Mouse (Mus musculus): ENCODE results near the gene Gm26558. TPM values are rescaled to one million over a fixed set of nuclear protein-coding genes. Genes with fewer than 3 reads are reported as not detected.

Gene Gm26558
- total and polyA plus RNA-seq, 2 experiments from 2014 or later, result 1.7 to 8.2 TPM

- H3K27ac ChIP-seq (ENCODE audit: low read depth), result no peak overlapping the region
- H3K27me3 ChIP-seq (ENCODE audit: control insufficient read depth, insufficient read depth, low read length), result no peaks in the 10 kb centered on the region
- TF ChIP-seq CTCF (IDR thresholded peaks at IDR 0.05; ENCODE audit: low read depth) (peak; percentile 45), EP300 (IDR thresholded peaks at IDR 0.05; ENCODE audit: low read depth) (no peak)
- H3K36me3 ChIP-seq (replicated peaks; ENCODE audit: control insufficient read depth, insufficient read depth, low read length), result peaks cover 9% of the 10 kb centered on the region
- 32% methylated on average over 7 of the region's 7 CpGs for whole genome bisulfite sequencing
- peaks cover 9% of the 10 kb centered on the region for H3K4me1 ChIP-seq (ENCODE audit: control insufficient read depth, insufficient read depth)
- H3K9ac ChIP-seq (replicated peaks; ENCODE audit: low read depth, low read length), result no peak overlapping the region
- H3K4me3 ChIP-seq (ENCODE audit: low read depth, low read length), result no peak overlapping the region
- DNase-seq (ENCODE audit: low spot score) (peak; percentile 37), ATAC-seq (ENCODE audit: insufficient read depth, low read depth) (peak; percentile 33; the same call in 1 of the 2 replicates)
- H3K4me2 ChIP-seq (ENCODE audit: low read depth, low read length), result no peak overlapping the region
- H3K9me3 ChIP-seq (replicated peaks; ENCODE audit: control insufficient read depth, low read length), result no peaks in the 10 kb centered on the region
Measured at GRCm38 (mm10) chr2:70673445-70674126, 11.7 kb upstream of the Gm26558 start.

GRCm38 (mm10) chr2:70672476-70672875 lies 10.6 kb upstream of the Gm26558 start:
- Histone ChIP-seq H3K4me2 (ENCODE audit: low read depth, low read length) (no peak overlapping the region), H3K9me3 (replicated peaks; ENCODE audit: control insufficient read depth, low read length) (no peaks in the 10 kb centered on the region), H3K4me1 (ENCODE audit: control insufficient read depth, insufficient read depth) (peaks cover 9% of the 10 kb centered on the region), H3K27me3 (ENCODE audit: control insufficient read depth, insufficient read depth, low read length) (no peaks in the 10 kb centered on the region), H3K27ac (ENCODE audit: low read depth) (no peak overlapping the region), H3K36me3 (replicated peaks; ENCODE audit: control insufficient read depth, insufficient read depth, low read length) (no peaks in the 10 kb centered on the region), H3K4me3 (ENCODE audit: low read depth, low read length) (no peak overlapping the region), H3K9ac (replicated peaks; ENCODE audit: low read depth, low read length) (no peak overlapping the region)
- WGBS, result 67% methylated on average over 2 of the region's 2 CpGs
- ATAC-seq (ENCODE audit: insufficient read depth, low read depth) (no peak), DNase-seq (ENCODE audit: low spot score) (no peak)
- TF ChIP-seq EP300 (IDR thresholded peaks at IDR 0.05; ENCODE audit: low read depth), result no peak

DNA sequence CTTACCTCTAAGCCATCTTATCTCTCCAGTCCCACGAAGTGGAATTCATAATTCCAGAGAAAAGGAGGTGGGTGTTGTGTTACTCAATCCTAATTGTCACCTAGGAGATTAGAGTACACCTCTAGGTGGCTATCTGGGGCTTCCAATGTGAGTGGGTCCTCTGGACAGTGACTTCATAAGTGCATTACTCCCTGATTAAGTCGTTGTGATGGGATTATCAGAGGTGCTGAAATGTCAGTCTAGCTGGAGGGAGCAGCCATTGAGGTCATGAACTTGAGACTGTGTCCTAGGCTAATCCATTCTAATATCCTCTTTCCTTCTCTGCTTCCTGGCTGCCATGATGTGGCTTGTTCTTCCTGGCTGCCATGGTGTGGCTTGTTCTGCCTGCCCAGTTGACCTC lies 8.0 kb upstream of the Gm26558 start:
- H3K36me3 ChIP-seq (replicated peaks; ENCODE audit: control insufficient read depth, insufficient read depth, low read length), result 0 out of 2 replicates have a peak, but pooled peaks cover 5% of the 10 kb centered on the region
- H3K27ac ChIP-seq (ENCODE audit: low read depth), result no peak overlapping the region
- H3K9me3 ChIP-seq (replicated peaks; ENCODE audit: control insufficient read depth, low read length), result no peaks in the 10 kb centered on the region
- H3K4me3 ChIP-seq (ENCODE audit: low read depth, low read length), result no peak overlapping the region
- H3K4me2 ChIP-seq (ENCODE audit: low read depth, low read length), result no peak overlapping the region
- peaks cover 9% of the 10 kb centered on the region for H3K4me1 ChIP-seq (ENCODE audit: control insufficient read depth, insufficient read depth)
- no peaks in the 10 kb centered on the region for H3K27me3 ChIP-seq (ENCODE audit: control insufficient read depth, insufficient read depth, low read length)
- WGBS, result 16% methylated on average over 2 of the region's 2 CpGs
- no peak for TF ChIP-seq EP300 (IDR thresholded peaks at IDR 0.05; ENCODE audit: low read depth)
- TF ChIP-seq CTCF (IDR thresholded peaks at IDR 0.05; ENCODE audit: low read depth), result no peak
- no peak overlapping the region for H3K9ac ChIP-seq (replicated peaks; ENCODE audit: low read depth, low read length)
- DNase-seq (ENCODE audit: low spot score) (peak; percentile 4), ATAC-seq (ENCODE audit: insufficient read depth, low read depth) (no peak)

- Histone ChIP-seq H3K27ac (ENCODE audit: low read depth) (no peak overlapping the region), H3K36me3 (replicated peaks; ENCODE audit: control insufficient read depth, insufficient read depth, low read length) (0 out of 2 replicates have a peak, but pooled peaks cover 5% of the 10 kb centered on the region), H3K4me3 (ENCODE audit: low read depth, low read length) (no peak overlapping the region), H3K4me1 (ENCODE audit: control insufficient read depth, insufficient read depth) (peaks cover 9% of the 10 kb centered on the region), H3K27me3 (ENCODE audit: control insufficient read depth, insufficient read depth, low read length) (no peaks in the 10 kb centered on the region), H3K4me2 (ENCODE audit: low read depth, low read length) (no peak overlapping the region), H3K9me3 (replicated peaks; ENCODE audit: control insufficient read depth, low read length) (no peaks in the 10 kb centered on the region), H3K9ac (replicated peaks; ENCODE audit: low read depth, low read length) (no peak overlapping the region)
- WGBS, result 77% methylated on average over 2 of the region's 2 CpGs
- ATAC-seq (ENCODE audit: insufficient read depth, low read depth) (no peak), DNase-seq (ENCODE audit: low spot score) (peak; percentile 3)
- TF ChIP-seq EP300 (IDR thresholded peaks at IDR 0.05; ENCODE audit: low read depth) (no peak), CTCF (IDR thresholded peaks at IDR 0.05; ENCODE audit: low read depth) (no peak)
Measured at GRCm38 (mm10) chr2:70669241-70669640, 7.3 kb upstream of the Gm26558 start.

DNA sequence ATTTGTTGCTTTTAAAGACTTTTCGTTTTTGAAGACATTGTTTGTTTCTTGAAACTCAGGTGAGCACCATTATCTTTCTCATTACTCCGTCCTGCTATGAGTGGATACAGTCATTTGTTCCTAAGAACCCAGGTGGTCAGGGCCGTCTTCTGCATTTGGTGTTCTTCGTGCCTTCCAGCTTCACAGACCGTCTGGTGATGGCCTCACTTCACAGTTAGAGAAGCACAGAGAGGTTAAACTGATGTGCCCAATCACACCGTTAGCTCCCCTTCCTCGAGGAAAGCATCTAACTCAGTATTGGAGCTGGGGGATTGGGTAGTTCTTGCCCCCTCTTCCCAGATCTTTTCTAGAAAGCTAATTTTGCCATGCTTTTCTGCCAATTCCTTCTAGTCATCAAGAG lies 5.1 kb upstream of the Gm26558 start:
- peaks cover 23% of the 10 kb centered on the region for H3K4me1 ChIP-seq (ENCODE audit: control insufficient read depth, insufficient read depth)
- no peaks in the 10 kb centered on the region for H3K9me3 ChIP-seq (replicated peaks; ENCODE audit: control insufficient read depth, low read length)
- no peak overlapping the region for H3K27ac ChIP-seq (ENCODE audit: low read depth)
- no peak overlapping the region for H3K4me3 ChIP-seq (ENCODE audit: low read depth, low read length)
- TF ChIP-seq CTCF (IDR thresholded peaks at IDR 0.05; ENCODE audit: low read depth) (no peak), EP300 (IDR thresholded peaks at IDR 0.05; ENCODE audit: low read depth) (no peak)
- DNase-seq (ENCODE audit: low spot score), result no peak
- no peak overlapping the region for H3K4me2 ChIP-seq (ENCODE audit: low read depth, low read length)
- 0 out of 2 replicates have a peak, but pooled peaks cover 5% of the 10 kb centered on the region for H3K36me3 ChIP-seq (replicated peaks; ENCODE audit: control insufficient read depth, insufficient read depth, low read length)
- H3K9ac ChIP-seq (replicated peaks; ENCODE audit: low read depth, low read length), result no peak overlapping the region
- WGBS, result 88% methylated on average over 7 of the region's 7 CpGs
- no peak for ATAC-seq (ENCODE audit: insufficient read depth, low read depth)
- no peaks in the 10 kb centered on the region for H3K27me3 ChIP-seq (ENCODE audit: control insufficient read depth, insufficient read depth, low read length)

- H3K9ac ChIP-seq (replicated peaks; ENCODE audit: low read depth, low read length), result no peak overlapping the region
- H3K4me2 ChIP-seq (ENCODE audit: low read depth, low read length), result no peak overlapping the region
- no peak overlapping the region for H3K27ac ChIP-seq (ENCODE audit: low read depth)
- no peaks in the 10 kb centered on the region for H3K27me3 ChIP-seq (ENCODE audit: control insufficient read depth, insufficient read depth, low read length)
- ATAC-seq (ENCODE audit: insufficient read depth, low read depth), result no peak
- no peak; the same call in 1 of the 2 replicates for TF ChIP-seq CTCF (IDR thresholded peaks at IDR 0.05; ENCODE audit: low read depth)
- TF ChIP-seq EP300 (IDR thresholded peaks at IDR 0.05; ENCODE audit: low read depth), result no peak
- H3K4me1 ChIP-seq (ENCODE audit: control insufficient read depth, insufficient read depth), result peaks cover 13% of the 10 kb centered on the region
- DNase-seq (ENCODE audit: low spot score), result peak; percentile 4
- H3K9me3 ChIP-seq (replicated peaks; ENCODE audit: control insufficient read depth, low read length), result no peaks in the 10 kb centered on the region
- 0 out of 2 replicates have a peak, but pooled peaks cover 5% of the 10 kb centered on the region for H3K36me3 ChIP-seq (replicated peaks; ENCODE audit: control insufficient read depth, insufficient read depth, low read length)
- H3K4me3 ChIP-seq (ENCODE audit: low read depth, low read length), result no peak overlapping the region
- WGBS, result 70% methylated on average over 5 of the region's 5 CpGs
Measured at GRCm38 (mm10) chr2:70663764-70664163, 1.9 kb upstream of the Gm26558 start.

All from heart, postnatal 0 days (tissue).